Mouse (Mus musculus) limb, embryonic 14.5 days (tissue): ENCODE measurements around the gene Ptprn. TPM values are rescaled to one million over a fixed set of nuclear protein-coding genes. Genes with fewer than 3 reads are reported as not detected.

ENCODE experiments used
- ATAC-seq: fragments of 200-750 bp; cut with Nextera tagmentation; 2 replicates; pipeline ENCODE4 v1.8.0; 2017; ENCODE audit warnings: low read depth, moderate number of reproducible peaks, moderate TSS enrichment; ENCODE audit not compliant: low FRiP score
- DNase-seq: peaks from one replicate; pipeline ENCODE4 v3.0.0-alpha.2; 2015; ENCODE audit warnings: low spot score
- H3K27ac ChIP-seq: fragments of 300-500 bp; sonication (generic); replicated peaks from 2 replicates; pipeline ENCODE4 v1.5.1; 2014; ENCODE audit warnings: low read depth, mild to moderate bottlenecking, low read length, moderate library complexity, mixed read lengths
- H3K27me3 ChIP-seq: fragments of 300-500 bp; sonication (generic); 2 replicates; pipeline ENCODE4 v1.6.1; 2014; ENCODE audit warnings: low read length, mixed read lengths; ENCODE audit not compliant: control insufficient read depth, insufficient read depth
- H3K36me3 ChIP-seq: fragments of 300-500 bp; sonication (generic); 2 replicates; pipeline ENCODE4 v1.6.1; 2014; ENCODE audit warnings: mild to moderate bottlenecking, low read length, moderate library complexity, mixed read lengths; ENCODE audit not compliant: control insufficient read depth, insufficient read depth
- H3K4me1 ChIP-seq: fragments of 300-500 bp; sonication (generic); 2 replicates; pipeline ENCODE4 v1.6.1; 2014; ENCODE audit warnings: antibody characterized with exemption, low read length, mixed read lengths; ENCODE audit not compliant: control insufficient read depth, insufficient read depth
- H3K4me2 ChIP-seq: fragments of 300-500 bp; sonication (generic); replicated peaks from 2 replicates; pipeline ENCODE4 v1.6.1; 2014; ENCODE audit warnings: low read depth, mild to moderate bottlenecking, low read length, moderate library complexity; ENCODE audit not compliant: severe bottlenecking
- H3K4me3 ChIP-seq: fragments of 300-500 bp; sonication (generic); replicated peaks from 2 replicates; pipeline ENCODE4 v1.5.1; 2014; ENCODE audit warnings: low read length
- H3K9ac ChIP-seq: fragments of 300-500 bp; sonication (generic); 2 replicates; pipeline ENCODE4 v1.6.1; 2014; ENCODE audit warnings: mild to moderate bottlenecking, low read depth, low read length, moderate library complexity; ENCODE audit not compliant: severe bottlenecking
- H3K9me3 ChIP-seq: fragments of 300-500 bp; sonication (generic); 2 replicates; pipeline ENCODE4 v1.6.1; 2016; ENCODE audit warnings: low read length; ENCODE audit not compliant: control insufficient read depth
- POLR2A ChIP-seq: fragments of 200-500 bp; IDR thresholded peaks from 2 replicates; pipeline ENCODE4 v1.8.0; 2012; ENCODE audit warnings: inconsistent platforms, mild to moderate bottlenecking, moderate library complexity, borderline replicate concordance; ENCODE audit not compliant: insufficient read depth, insufficient read length; ENCODE audit errors: extremely low read depth
- WGBS: fragments of 180-500 bp; shearing (Covaris S2); extraction: QIAGEN DNeasy Blood & Tissue Kit; methylation state at CpG from one replicate; pipeline ENCODE4 v1.1.7; 2014; 5-methylcytosine and 5-hydroxymethylcytosine counted together
- polyA plus RNA-seq, 2 experiments: library from polyadenylated mRNA; depleted of rRNA in 1 of 2; stranded (reverse) in 1 of 2; unstranded in 1 of 2; fragments of >200 nt; fragmentation: Nextera tagmentation in 1 of 2; extraction: Ambion mirVana in 1 of 2; gene quantifications; 2 replicates each; pipeline versions ENCODE4 v1.2.1 to v1.2.3; 2012 to 2014

The Ptprn gene
- polyA plus RNA-seq, 2 experiments, result 0.44 to 0.54 TPM

- no peak overlapping the region for H3K27ac ChIP-seq
- no peak overlapping the region for H3K9ac ChIP-seq
- no peak overlapping the region for H3K4me3 ChIP-seq
- 70% methylated on average over 13 of the region's 13 CpGs for WGBS
- no peak overlapping the region for H3K4me2 ChIP-seq
- no peaks in the 10 kb centered on the region for H3K9me3 ChIP-seq
- H3K4me1 ChIP-seq, result peaks cover 7% of the 10 kb centered on the region; the same call in 1 of the 2 replicates
- ATAC-seq (no peak), DNase-seq (no peak)
- no peak for TF ChIP-seq POLR2A
- no peaks in the 10 kb centered on the region for H3K36me3 ChIP-seq
- no peaks in the 10 kb centered on the region for H3K27me3 ChIP-seq
These were observed 12.0 kb downstream of the Ptprn start for GRCm38 (mm10) chr1:75252308-75252707.

DNA sequence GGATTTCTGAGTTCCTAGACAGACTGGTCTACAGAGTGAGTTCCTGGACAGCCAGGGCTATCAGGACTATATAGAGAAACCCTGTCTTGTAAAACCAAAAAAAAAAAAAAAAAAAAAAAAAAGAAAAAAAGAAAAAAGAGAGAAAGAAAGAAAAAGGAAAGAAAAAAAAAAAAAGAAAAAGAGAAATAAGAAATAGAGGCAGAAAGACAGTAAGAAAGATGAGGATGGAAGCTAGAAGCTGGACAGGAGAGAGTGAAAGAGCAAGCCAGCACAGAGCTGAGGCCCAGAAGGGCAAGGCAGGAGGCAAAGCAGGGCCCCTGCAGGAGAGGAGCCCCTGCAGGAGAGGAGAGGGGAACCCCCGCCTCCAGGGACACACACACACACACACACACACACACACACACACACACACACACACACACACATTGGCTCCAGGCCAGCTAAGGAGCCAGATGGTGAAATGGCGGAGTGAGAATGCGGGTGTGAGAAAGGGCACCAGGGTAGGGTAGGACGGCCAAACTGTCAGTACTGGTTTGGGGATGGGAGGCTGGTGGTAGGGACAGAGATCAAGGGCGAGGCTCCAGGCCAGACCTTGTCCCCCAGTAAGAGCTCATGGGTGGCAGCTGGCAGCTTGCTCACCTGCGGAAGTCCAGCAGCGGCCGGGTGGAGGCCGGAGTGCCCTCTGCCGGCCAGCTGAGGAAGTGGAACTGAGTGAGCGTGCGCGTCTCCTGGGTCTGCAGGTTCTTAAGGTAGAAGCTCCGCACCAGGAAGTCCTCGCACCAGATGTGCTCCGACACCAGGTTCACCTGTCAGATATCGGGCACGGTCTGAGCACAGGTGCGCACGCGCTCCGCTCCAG lies 13.0 kb downstream of the Ptprn start:
- peak; percentile 43 for DNase-seq
- TF ChIP-seq POLR2A, result no peak
- H3K9me3 ChIP-seq, result no peaks in the 10 kb centered on the region
- H3K36me3 ChIP-seq, result no peaks in the 10 kb centered on the region
- WGBS, result 3% methylated on average over 21 of the region's 22 CpGs
- H3K9ac ChIP-seq, result no peak overlapping the region
- peaks cover 7% of the 10 kb centered on the region; the same call in 1 of the 2 replicates for H3K4me1 ChIP-seq
- no peaks in the 10 kb centered on the region for H3K27me3 ChIP-seq
- ATAC-seq, result peak; percentile 58; the same call in 1 of the 2 replicates
- H3K4me3 ChIP-seq, result peak overlapping the region; percentile 18; the same call in 1 of the 2 replicates
- no peak overlapping the region for H3K27ac ChIP-seq
- peak overlapping the region; percentile 48 for H3K4me2 ChIP-seq

DNA sequence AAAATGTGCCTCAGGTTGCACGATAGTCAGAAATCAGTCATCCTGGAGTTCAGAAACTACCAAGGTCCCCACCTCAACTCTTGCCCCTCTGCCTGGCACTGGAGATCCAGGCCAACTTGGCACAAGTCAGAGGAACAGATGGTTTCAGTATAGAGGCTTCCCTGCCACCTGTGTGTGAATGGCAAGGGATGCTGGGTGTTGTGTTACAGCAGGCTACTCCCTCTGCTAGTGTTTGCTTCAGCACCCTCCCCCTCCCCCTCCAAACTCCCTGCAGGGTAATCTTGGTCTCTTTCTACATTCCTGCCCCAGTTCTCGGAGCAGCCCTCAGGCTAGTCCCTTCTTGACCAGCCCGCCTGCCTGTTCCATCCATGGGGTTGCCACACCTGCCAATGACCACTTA lies 13.8 kb downstream of the Ptprn start:
- no peak for TF ChIP-seq POLR2A
- Histone ChIP-seq H3K4me1 (peaks cover 7% of the 10 kb centered on the region; the same call in 1 of the 2 replicates), H3K27ac (no peak overlapping the region), H3K36me3 (no peaks in the 10 kb centered on the region), H3K27me3 (no peaks in the 10 kb centered on the region), H3K4me2 (no peak overlapping the region), H3K4me3 (no peak overlapping the region), H3K9me3 (no peaks in the 10 kb centered on the region), H3K9ac (no peak overlapping the region)
- 58% methylated on average over 3 of the region's 3 CpGs for WGBS
- ATAC-seq (no peak), DNase-seq (no peak)

GRCm38 (mm10) chr1:75248041-75248772 lies 16.1 kb downstream of the Ptprn start:
- Histone ChIP-seq H3K27me3 (no peaks in the 10 kb centered on the region), H3K9me3 (no peaks in the 10 kb centered on the region), H3K9ac (no peak overlapping the region), H3K27ac (no peak overlapping the region), H3K4me1 (peaks cover 7% of the 10 kb centered on the region; the same call in 1 of the 2 replicates), H3K4me2 (no peak overlapping the region), H3K4me3 (no peak overlapping the region), H3K36me3 (peaks cover 12% of the 10 kb centered on the region)
- ATAC-seq (peak; percentile 37; the same call in 1 of the 2 replicates), DNase-seq (no peak)
- TF ChIP-seq POLR2A, result no peak
- 39% methylated on average over 9 of the region's 9 CpGs for WGBS
